Mouse (Mus musculus) lung, embryonic 14.5 days (tissue): Measurements from ENCODE around the gene Alg6. TPM values are rescaled to one million over a fixed set of nuclear protein-coding genes. Genes with fewer than 3 reads are reported as not detected.
A peak's percentile ranks its signal among the peaks of the same experiment; 100 is the strongest.

Experiments used
- ATAC-seq: fragments of 200-750 bp; cut with Nextera tagmentation; 2 replicates; pipeline ENCODE4 v1.8.0; 2017; ENCODE audit warnings: mild to moderate bottlenecking, moderate TSS enrichment, moderate library complexity; ENCODE audit not compliant: insufficient read depth
- DNase-seq: peaks from one replicate; pipeline ENCODE4 v3.0.0-alpha.2; 2015
- H3K27ac ChIP-seq: fragments of 300-500 bp; sonication (generic); 2 replicates; pipeline ENCODE4 v1.5.1; 2014; ENCODE audit warnings: low read depth, mild to moderate bottlenecking, moderate library complexity
- H3K27me3 ChIP-seq: fragments of 300-500 bp; sonication (generic); 2 replicates; pipeline ENCODE4 v1.6.1; 2014; ENCODE audit warnings: low read length, control low read depth; ENCODE audit not compliant: insufficient read depth
- H3K36me3 ChIP-seq: fragments of 300-500 bp; sonication (generic); 2 replicates; pipeline ENCODE4 v1.6.1; 2014; ENCODE audit warnings: control low read depth; ENCODE audit not compliant: insufficient read depth
- H3K4me1 ChIP-seq: fragments of 300-500 bp; sonication (generic); 2 replicates; pipeline ENCODE4 v1.6.1; 2014; ENCODE audit warnings: antibody characterized with exemption, control low read depth; ENCODE audit not compliant: insufficient read depth
- H3K4me2 ChIP-seq: fragments of 300-500 bp; sonication (generic); 2 replicates; pipeline ENCODE4 v1.6.1; 2014; ENCODE audit warnings: mild to moderate bottlenecking
- H3K4me3 ChIP-seq: fragments of 300-500 bp; sonication (generic); 2 replicates; pipeline ENCODE4 v1.5.1; 2014; ENCODE audit warnings: low read depth, low read length
- H3K9ac ChIP-seq: fragments of 300-500 bp; sonication (generic); 2 replicates; pipeline ENCODE4 v1.6.1; 2014
- H3K9me3 ChIP-seq: fragments of 300-500 bp; sonication (generic); 2 replicates; pipeline ENCODE4 v1.6.1; 2016; ENCODE audit warnings: low read depth, low read length, control low read depth
- CTCF ChIP-seq: IDR thresholded peaks from 2 replicates; pipeline ENCODE4 v1.5.1; 2016; ENCODE audit warnings: antibody characterized with exemption, low read depth
- WGBS: fragments of 180-500 bp; shearing (Covaris S2); extraction: QIAGEN DNeasy Blood & Tissue Kit; methylation state at CpG from one replicate; pipeline ENCODE4 v1.1.7; 2014; 5-methylcytosine and 5-hydroxymethylcytosine counted together
- polyA plus RNA-seq: library from polyadenylated mRNA; unstranded; fragments of >200 nt; fragmentation: Nextera tagmentation; extraction: Ambion mirVana; gene quantifications from 2 replicates; pipeline ENCODE4 v1.2.1, GENCODE M21; 2014

Alg6 gene
- polyA plus RNA-seq, 1 experiment from 2014 or later = 24.1 TPM

DNA sequence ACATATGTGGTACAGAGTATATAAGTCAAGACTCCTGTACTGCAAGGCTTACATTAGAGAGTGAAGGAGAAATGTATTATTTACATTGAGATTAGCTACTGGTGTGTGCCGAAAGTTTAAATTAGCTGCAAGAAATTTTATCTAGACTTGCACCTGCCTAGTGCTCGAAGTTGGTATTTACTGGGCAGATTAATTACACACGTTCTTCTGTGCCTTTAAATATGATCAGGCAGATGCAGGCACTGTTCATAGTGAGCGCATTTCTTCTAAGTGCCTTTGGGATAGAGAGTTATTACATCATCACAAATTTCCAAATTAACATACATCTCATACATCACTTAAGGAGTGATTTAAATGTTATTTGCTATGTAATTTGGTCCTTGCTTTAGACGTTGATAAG is 50.8 kb downstream of the Alg6 start:
- H3K36me3 ChIP-seq = no peaks in the 10 kb centered on the region
- H3K27ac ChIP-seq = no peak overlapping the region
- no peak for TF ChIP-seq CTCF
- no peaks in the 10 kb centered on the region for H3K9me3 ChIP-seq
- H3K4me1 ChIP-seq = no peaks in the 10 kb centered on the region
- no peak for ATAC-seq
- H3K4me2 ChIP-seq = no peak overlapping the region
- no peak overlapping the region for H3K9ac ChIP-seq
- DNase-seq = no peak
- no peaks in the 10 kb centered on the region for H3K27me3 ChIP-seq
- WGBS = 52% methylated on average over 5 of the region's 5 CpGs
- no peak overlapping the region for H3K4me3 ChIP-seq

DNA sequence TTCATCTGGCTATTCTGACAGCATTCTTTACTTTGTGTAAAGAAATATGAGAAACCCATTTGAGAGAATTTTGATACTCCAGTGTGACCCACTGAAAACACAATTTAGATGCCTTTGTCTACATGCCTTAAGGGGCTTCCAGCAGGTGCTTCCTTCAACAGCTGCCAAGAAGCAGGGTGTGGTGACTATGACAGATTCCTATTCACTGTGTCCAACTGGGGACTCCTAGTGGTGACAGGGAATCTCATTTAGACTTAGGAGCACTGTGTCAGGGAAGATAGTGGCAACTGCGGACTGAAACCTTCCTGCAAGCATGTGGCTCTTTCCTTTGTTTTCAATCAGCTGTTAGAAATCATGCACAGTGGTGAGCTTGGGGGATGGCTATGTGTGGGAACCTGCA is 51.3 kb downstream of the Alg6 start:
- Histone ChIP-seq H3K9me3 (no peaks in the 10 kb centered on the region), H3K4me2 (no peak overlapping the region), H3K4me3 (no peak overlapping the region), H3K36me3 (no peaks in the 10 kb centered on the region), H3K4me1 (no peaks in the 10 kb centered on the region), H3K27me3 (no peaks in the 10 kb centered on the region), H3K27ac (no peak overlapping the region), H3K9ac (no peak overlapping the region)
- DNase-seq (peak; percentile 67), ATAC-seq (no peak)
- WGBS = 44% methylated on average over 1 of the region's 1 CpGs
- peak; percentile 60 for TF ChIP-seq CTCF

DNA sequence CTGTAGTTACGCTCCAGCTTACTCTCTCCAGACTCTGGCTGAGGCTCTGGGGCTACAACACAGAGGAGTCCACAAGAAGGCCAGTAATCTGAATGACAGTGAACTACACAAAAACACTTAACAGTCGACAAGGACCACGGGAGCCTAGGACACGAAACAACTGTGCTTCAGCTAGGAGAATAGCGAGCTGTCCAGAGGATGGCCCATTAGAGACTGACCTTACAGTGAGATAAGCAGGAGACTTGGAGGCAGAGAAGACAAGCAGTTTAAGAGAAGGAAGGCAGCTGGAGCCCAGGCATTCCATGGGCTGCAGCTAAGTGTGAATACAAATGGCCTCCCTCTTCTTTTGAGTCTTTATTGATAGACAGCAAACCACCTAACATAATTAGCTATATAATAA is 55.1 kb downstream of the Alg6 start:
- Histone ChIP-seq H3K27me3 (no peaks in the 10 kb centered on the region), H3K36me3 (no peaks in the 10 kb centered on the region), H3K9me3 (no peaks in the 10 kb centered on the region), H3K4me1 (no peaks in the 10 kb centered on the region), H3K4me3 (no peak overlapping the region), H3K4me2 (no peak overlapping the region), H3K9ac (no peak overlapping the region), H3K27ac (no peak overlapping the region)
- ATAC-seq (peak; percentile 75; the same call in 1 of the 2 replicates), DNase-seq (peak; percentile 62)
- 47% methylated on average over 5 of the region's 5 CpGs for WGBS
- TF ChIP-seq CTCF = no peak

DNA sequence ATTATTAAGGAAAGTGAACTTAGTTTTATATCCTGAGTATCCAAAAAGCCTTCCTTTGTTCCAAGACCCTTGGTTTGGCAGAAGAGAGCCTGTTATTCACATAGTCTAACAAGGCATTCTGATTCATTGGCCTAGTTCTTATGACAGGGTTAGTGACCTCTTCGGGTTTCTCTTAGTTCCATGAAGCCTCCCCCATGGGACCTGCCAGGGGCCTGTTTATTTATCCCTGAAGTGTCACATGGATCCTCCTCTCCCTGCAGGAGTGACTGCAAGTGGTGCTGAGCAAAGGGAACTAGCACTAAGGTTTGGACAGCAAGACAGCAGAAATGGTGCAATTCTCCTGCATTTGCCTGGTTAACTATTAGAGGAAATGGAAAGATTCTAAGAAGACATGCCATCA is 57.6 kb downstream of the Alg6 start:
- Histone ChIP-seq H3K36me3 (no peaks in the 10 kb centered on the region), H3K9ac (no peak overlapping the region), H3K27me3 (no peaks in the 10 kb centered on the region), H3K4me3 (no peak overlapping the region), H3K4me1 (no peaks in the 10 kb centered on the region), H3K4me2 (no peak overlapping the region), H3K9me3 (no peaks in the 10 kb centered on the region), H3K27ac (no peak overlapping the region)
- ATAC-seq = no peak
- 18% methylated on average over 1 of the region's 1 CpGs for WGBS
- DNase-seq = no peak
- no peak for TF ChIP-seq CTCF

DNA sequence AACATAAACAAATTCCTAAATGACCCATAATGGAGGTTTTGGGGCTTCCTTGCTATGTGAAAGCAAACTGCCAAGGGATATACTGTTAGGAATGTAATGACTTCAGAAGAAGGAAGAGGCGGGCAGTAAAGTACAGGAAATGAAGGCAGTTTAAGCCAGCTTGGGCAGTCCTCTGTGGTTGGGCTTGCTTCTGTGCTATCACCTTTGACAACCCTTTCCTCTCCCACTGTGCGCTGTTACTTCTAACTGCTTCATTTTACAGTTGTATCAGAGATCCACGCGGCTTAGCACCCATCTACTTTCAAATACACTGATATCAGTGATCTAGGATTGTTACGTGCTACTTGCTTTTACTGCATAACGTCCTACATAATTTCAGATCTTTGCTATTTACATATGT is 76.9 kb downstream of the Alg6 start:
- Histone ChIP-seq H3K4me3 (no peak overlapping the region), H3K36me3 (0 out of 2 replicates have a peak, but pooled peaks cover under 1% of the 10 kb centered on the region), H3K4me2 (no peak overlapping the region), H3K9ac (no peak overlapping the region), H3K27ac (no peak overlapping the region), H3K9me3 (no peaks in the 10 kb centered on the region), H3K4me1 (no peaks in the 10 kb centered on the region), H3K27me3 (no peaks in the 10 kb centered on the region)
- TF ChIP-seq CTCF = no peak
- peak; percentile 16 for DNase-seq
- no peak for ATAC-seq
- WGBS = 88% methylated on average over 6 of the region's 6 CpGs

Other genes with a start within 250 kb of the Alg6 start
- not detected in 2 replicates for gene Foxd3, start 59.4 kb upstream of the Alg6 start, polyA plus RNA-seq
- 25.6 and 27.3 TPM in 2 replicates for gene Efcab7, start 113.5 kb downstream of the Alg6 start, polyA plus RNA-seq
- 52.9 and 60.4 TPM in 2 replicates for gene Pgm1, start 213.8 kb downstream of the Alg6 start, polyA plus RNA-seq
- 39.0 and 41.6 TPM in 2 replicates for gene Itgb3bp, start 214.1 kb downstream of the Alg6 start, polyA plus RNA-seq